Mouse (Mus musculus): ENCODE data around the gene Il21r.

Il21r gene

GRCm38 (mm10) chr7:125603185-125603631 is at the start of gene Il21r:
TSS of gene Il21r (plus strand) at chr7:125603429.
- in situ Hi-C loops (cut with MboI; ENCODE audit: low sequenced_read_pairs): no loop called here

- in situ Hi-C loops (cut with MboI; ENCODE audit: low sequenced_read_pairs): no loop called here
Measured at GRCm38 (mm10) chr7:125553653-125554428, 49.4 kb upstream of the Il21r start.

- in situ Hi-C loops (cut with MboI; ENCODE audit: low sequenced_read_pairs): no loop called here
Measured at GRCm38 (mm10) chr7:125554456-125555114, 48.6 kb upstream of the Il21r start.

GRCm38 (mm10) chr7:125555351-125555872 is 47.8 kb upstream of the Il21r start:
- in situ Hi-C loops (cut with MboI; ENCODE audit: low sequenced_read_pairs): no loop called here

GRCm38 (mm10) chr7:125556096-125556495 is 47.1 kb upstream of the Il21r start:
- in situ Hi-C loops (cut with MboI; ENCODE audit: low sequenced_read_pairs): no loop called here

GRCm38 (mm10) chr7:125556865-125557264 is 46.4 kb upstream of the Il21r start:
- in situ Hi-C loops (cut with MboI; ENCODE audit: low sequenced_read_pairs): no loop called here

GRCm38 (mm10) chr7:125558401-125558945 is 44.8 kb upstream of the Il21r start:
- in situ Hi-C loops (cut with MboI; ENCODE audit: low sequenced_read_pairs): no loop called here

GRCm38 (mm10) chr7:125558997-125559396 is 44.2 kb upstream of the Il21r start:
- in situ Hi-C loops (cut with MboI; ENCODE audit: low sequenced_read_pairs): no loop called here

- in situ Hi-C loops (cut with MboI; ENCODE audit: low sequenced_read_pairs): no loop called here
Measured at GRCm38 (mm10) chr7:125559537-125559936, 43.7 kb upstream of the Il21r start.

- in situ Hi-C loops (cut with MboI; ENCODE audit: low sequenced_read_pairs): no loop called here
Measured at GRCm38 (mm10) chr7:125560146-125560785, 43.0 kb upstream of the Il21r start.

- in situ Hi-C loops (cut with MboI; ENCODE audit: low sequenced_read_pairs): no loop called here
Measured at GRCm38 (mm10) chr7:125561085-125561690, 42.0 kb upstream of the Il21r start.

- in situ Hi-C loops (cut with MboI; ENCODE audit: low sequenced_read_pairs): no loop called here
Measured at GRCm38 (mm10) chr7:125562413-125562812, 40.8 kb upstream of the Il21r start.

- in situ Hi-C loops (cut with MboI; ENCODE audit: low sequenced_read_pairs): no loop called here
Measured at GRCm38 (mm10) chr7:125563093-125563492, 40.1 kb upstream of the Il21r start.

GRCm38 (mm10) chr7:125564316-125565024 is 38.8 kb upstream of the Il21r start:
- in situ Hi-C loops (cut with MboI; ENCODE audit: low sequenced_read_pairs): no loop called here

- in situ Hi-C loops (cut with MboI; ENCODE audit: low sequenced_read_pairs): no loop called here
Measured at GRCm38 (mm10) chr7:125565516-125566285, 37.5 kb upstream of the Il21r start.

GRCm38 (mm10) chr7:125566420-125566819 is 36.8 kb upstream of the Il21r start:
- in situ Hi-C loops (cut with MboI; ENCODE audit: low sequenced_read_pairs): no loop called here

GRCm38 (mm10) chr7:125568888-125569287 is 34.3 kb upstream of the Il21r start:
- in situ Hi-C loops (cut with MboI; ENCODE audit: low sequenced_read_pairs): no loop called here

GRCm38 (mm10) chr7:125571891-125572290 is 31.3 kb upstream of the Il21r start:
- in situ Hi-C loops (cut with MboI; ENCODE audit: low sequenced_read_pairs): loop anchor here (5.0 kb wide), 1 partner anchor 105 kb away; no protein-coding TSS in a partner anchor

GRCm38 (mm10) chr7:125572737-125573136 is 30.5 kb upstream of the Il21r start:
- in situ Hi-C loops (cut with MboI; ENCODE audit: low sequenced_read_pairs): loop anchor here (5.0 kb wide), 1 partner anchor 105 kb away; no protein-coding TSS in a partner anchor
